Mouse (Mus musculus) layer of hippocampus, postnatal 10 days (tissue): Measurements from ENCODE around the gene Nop9. TPM values are rescaled to one million over a fixed set of nuclear protein-coding genes. Genes with fewer than 3 reads are reported as not detected.

Source experiments
- DNase-seq, 2 experiments: peaks; one replicate each; pipeline ENCODE4 v3.0.0; 2021; ENCODE audit warnings: low spot score in 2 of 2
- total RNA-seq, 2 experiments: library from RNA; stranded (reverse); gene quantifications; 2 replicates each; pipeline ENCODE4 v1.2.3; 2021

The Nop9 gene
- total RNA-seq, 2 experiments from 2014 or later = 16.4 to 17.1 TPM

GRCm38 (mm10) chr14:55769087-55769703 lies 23.7 kb downstream of the Nop9 start:
- no peak for DNase-seq

DNA sequence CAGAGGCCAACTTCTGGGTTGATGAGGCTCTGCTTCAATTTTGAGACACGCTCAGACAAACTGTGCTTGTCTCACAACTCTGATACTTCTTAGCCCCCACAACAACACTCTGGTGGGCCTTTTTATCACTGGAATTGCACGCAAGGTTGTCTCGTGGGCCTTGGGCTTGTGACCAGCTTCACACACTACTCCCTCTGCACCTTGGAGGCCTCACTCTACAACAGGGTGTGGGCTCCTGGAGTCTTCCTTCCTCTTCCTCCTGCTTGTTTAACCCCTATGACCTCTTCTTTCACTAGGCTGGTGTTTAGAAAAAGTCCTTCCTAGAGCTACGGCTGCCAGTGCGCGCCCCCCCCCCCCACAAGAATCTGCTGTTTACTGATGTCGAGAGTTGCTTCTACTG lies 31.2 kb downstream of the Nop9 start:
- no peak for DNase-seq

DNA sequence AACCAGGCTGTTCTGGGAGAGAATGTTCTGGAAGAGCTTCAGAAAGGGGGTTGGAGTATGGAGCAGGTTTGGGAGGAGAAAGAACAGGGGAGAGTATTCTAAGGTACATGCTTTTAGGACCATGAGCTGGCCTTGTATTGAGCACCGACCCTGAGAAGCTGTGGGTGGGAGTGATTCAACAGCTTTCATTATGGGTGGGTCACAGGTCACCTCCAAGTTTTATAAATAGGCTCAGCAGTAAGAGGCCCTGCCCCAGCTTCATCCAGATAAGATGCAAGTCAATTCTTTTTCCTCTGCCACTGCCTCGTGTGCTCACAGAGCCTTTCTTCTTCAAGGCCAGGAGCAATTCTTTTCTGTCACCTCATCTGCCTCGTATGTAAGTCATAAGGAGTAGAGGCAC lies 31.7 kb downstream of the Nop9 start:
- DNase-seq = no peak

GRCm38 (mm10) chr14:55777806-55778205 lies 32.3 kb downstream of the Nop9 start:
- no peak for DNase-seq

DNA sequence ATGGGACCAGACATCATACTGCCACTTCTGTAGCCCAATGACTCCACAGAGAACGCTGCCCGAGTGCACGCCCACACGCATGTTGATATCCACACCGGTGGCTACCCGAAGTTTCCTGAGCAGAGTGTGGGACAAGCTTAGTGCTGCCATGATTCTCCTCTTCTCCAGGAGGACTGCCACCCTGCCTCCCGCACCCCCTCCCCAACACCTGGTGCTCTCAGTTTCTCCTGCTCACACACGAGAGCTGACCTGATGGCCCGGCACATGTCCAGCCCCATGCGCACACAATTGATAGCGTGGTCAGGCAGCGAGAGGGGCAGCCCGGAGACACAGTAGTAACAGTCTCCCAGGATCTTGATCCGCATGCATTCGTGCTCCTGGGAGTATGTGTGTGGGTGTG lies 33.2 kb downstream of the Nop9 start:
- peak in 1 of 2 experiments; percentile 5 for DNase-seq

GRCm38 (mm10) chr14:55779656-55780055 lies 34.2 kb downstream of the Nop9 start:
- DNase-seq = peak; percentile 0 to 8

DNA sequence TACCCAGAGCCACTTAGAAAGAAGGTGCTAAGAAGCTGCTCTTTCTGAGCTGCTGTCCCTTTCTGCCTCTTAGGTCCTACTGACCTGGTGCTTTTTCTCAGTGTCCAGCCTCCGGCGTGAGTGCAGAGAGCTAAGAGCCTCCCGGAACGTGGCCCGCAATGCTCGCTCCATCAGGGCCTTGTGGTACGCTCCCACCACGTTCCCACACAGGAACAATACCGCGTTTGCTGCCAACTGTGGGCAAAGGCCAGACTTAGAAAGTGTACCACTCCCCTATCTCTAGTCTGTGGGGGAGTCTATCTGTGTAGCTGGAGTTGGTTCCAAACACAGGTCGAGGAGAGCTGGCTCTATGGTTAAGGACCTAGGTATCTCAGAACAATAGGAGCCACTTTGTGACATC lies 35.2 kb downstream of the Nop9 start:
- peak; percentile 2 to 10 for DNase-seq

- peak; percentile 48 to 68 for DNase-seq
Measured at GRCm38 (mm10) chr14:55781310-55781709, 35.8 kb downstream of the Nop9 start.

- peak in 1 of 2 experiments; percentile 7 for DNase-seq
Measured at GRCm38 (mm10) chr14:55782361-55782960, 37.0 kb downstream of the Nop9 start.

DNA sequence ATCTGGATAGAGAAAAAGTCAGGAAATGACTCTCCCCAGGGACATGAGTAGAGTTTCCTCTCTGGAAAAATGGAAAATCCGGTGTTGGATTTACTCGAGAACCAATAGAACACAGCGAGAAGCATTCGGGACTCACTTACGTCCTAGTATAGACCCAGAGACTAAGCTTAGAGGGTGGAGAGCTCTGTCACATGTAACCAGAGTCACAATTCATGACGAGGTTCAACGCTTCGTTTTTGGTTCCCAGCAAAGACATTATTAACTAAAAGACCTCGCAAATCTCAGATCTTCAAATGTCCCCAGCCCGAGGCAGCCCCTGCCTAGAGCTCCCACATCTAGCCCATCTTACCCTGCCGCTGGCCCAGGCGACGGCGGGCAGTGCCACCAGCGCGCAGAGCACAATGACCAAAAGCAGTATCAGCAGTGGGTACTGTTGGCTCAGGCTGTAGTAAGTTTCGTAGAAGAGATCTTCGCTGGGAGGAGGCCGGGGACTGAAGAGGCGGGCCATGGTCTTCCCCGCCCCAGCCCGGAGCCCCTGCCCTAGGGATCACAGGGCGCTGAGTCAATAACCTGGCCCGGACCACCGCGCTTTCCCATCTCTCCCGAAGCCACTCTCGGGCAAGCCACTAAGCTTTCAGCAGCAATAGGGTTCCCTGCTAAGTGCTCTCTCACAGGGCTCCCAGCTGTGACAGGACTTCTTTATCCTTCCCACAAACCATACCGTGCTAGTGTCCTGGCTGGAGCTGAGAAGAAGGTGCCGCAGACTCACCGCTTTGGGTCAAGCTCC lies 37.9 kb downstream of the Nop9 start:
- DNase-seq = peak in 1 of 2 experiments; percentile 12

DNA sequence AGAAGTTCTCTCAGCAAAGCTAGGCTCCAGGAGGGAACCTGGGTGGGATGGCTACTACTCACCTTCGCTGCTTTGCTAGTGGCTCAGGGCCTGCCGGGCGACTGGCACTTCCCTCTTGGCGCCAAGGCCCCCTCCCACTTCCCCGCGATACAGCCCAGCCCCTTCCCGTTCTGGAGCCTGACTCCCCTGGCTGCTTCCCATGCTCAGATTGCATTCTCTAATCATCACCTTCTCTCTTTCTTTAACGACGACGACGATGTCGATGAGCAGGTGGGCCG lies 38.4 kb downstream of the Nop9 start, which contains the start of gene Adcy4:
Adcy4 (minus strand) TSS at position 138 of the 278 bp plus-strand sequence.
- DNase-seq = peak in 1 of 2 experiments; percentile 8

DNA sequence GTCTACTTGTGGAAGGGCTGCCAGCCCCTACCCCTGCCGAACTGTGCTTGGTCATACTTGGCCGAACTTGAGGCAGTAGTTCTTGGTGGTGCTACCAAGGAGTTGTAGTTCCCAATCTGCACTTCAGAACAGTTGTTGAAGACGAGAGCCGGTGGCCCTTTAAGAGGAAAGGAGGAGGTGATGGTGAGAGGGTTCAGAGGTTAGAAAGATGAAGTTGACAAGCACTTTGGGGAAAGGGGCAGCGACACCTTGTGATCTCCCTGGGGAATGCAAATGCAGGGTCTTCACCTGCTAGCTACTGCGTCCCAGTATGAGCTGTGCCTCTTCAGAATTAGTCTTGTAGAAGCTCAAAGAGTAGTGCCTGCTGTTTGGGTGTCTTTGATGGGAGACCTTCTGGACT lies 39.7 kb downstream of the Nop9 start:
- DNase-seq = peak in 1 of 2 experiments; percentile 17

DNA sequence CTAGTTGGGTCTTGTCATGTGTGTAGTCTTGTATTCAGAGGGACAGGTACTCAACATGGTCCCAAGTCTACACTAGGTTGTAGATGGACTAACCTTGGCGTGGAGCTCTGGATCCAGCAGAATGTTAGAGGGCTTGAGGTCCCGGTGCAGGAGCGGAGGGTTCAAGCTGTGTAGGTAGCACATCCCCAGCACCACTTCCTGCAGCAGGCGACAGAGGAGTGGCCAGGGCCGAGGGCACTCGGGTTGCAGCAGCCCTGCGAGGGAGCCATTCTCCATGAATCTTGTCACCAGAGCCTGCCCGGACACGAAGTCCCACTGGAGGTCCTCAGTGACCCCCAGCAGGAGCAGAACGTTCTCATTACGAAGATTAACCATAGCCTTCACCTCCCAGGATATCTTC lies 42.2 kb downstream of the Nop9 start:
- DNase-seq = peak in 1 of 2 experiments; percentile 7

DNA sequence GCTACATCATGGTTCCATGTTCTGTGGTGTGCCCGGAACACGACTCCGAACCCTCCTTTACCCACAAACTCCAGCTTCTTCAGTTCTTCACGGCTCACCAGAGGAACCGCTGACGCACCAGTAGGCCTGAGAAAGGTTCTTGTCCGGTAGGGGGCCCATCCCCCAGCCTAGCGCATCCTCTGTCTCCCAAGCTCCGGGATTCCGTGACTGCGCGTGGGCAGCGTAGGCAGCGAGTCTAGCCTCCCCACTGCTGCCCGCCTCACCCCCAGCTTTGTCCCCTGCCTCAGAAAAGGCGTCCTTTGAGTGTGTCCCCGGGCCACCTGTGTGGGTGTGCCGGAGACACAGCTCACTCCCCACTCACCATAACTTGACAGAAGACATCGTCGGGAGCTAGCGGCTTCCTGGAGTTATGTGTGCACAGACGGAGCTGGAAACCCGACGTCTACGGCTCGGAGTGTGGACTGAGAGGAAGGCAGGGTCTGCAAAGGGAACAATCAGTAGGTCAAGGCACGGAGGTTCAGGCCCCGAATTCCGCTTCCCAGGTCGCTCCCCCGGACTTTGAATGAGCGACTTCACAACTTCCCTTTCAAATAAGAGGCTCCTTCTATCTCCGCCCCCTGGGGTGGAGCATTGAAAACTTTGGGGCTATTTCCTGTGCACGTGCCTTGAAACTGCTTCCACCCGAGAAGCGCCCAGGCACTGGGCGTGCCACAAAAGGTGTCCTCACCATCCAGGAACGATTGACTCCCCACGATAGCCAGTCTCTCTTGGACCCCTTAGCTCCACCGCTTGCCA lies 43.0 kb downstream of the Nop9 start, which contains the start of gene Ripk3:
Ripk3 (minus strand) TSS at position 610 of the 795 bp plus-strand sequence.
- peak in 1 of 2 experiments; percentile 10 for DNase-seq

- DNase-seq = no peak
Measured at GRCm38 (mm10) chr14:55793461-55793860, 48.0 kb downstream of the Nop9 start.

DNA sequence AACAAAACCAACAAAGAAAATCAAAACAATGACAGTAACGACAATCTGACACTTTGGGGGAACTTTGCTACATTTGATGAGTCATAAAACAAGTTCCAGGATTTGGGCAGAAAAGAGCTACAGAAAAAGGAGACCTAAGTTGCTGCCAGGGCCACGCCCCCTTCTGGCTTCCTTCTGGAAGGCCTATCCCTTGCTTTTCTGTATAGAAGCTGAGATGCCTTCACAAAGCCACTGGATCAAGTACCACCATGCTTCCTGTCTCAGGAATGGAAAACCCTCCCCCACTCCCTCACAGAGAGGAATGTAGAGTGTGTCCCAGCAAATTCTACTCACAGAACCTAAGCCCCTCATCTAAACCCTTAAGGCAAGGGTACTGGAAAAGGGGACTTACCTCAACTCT lies 48.5 kb downstream of the Nop9 start:
- peak in 1 of 2 experiments; percentile 4 for DNase-seq

DNA sequence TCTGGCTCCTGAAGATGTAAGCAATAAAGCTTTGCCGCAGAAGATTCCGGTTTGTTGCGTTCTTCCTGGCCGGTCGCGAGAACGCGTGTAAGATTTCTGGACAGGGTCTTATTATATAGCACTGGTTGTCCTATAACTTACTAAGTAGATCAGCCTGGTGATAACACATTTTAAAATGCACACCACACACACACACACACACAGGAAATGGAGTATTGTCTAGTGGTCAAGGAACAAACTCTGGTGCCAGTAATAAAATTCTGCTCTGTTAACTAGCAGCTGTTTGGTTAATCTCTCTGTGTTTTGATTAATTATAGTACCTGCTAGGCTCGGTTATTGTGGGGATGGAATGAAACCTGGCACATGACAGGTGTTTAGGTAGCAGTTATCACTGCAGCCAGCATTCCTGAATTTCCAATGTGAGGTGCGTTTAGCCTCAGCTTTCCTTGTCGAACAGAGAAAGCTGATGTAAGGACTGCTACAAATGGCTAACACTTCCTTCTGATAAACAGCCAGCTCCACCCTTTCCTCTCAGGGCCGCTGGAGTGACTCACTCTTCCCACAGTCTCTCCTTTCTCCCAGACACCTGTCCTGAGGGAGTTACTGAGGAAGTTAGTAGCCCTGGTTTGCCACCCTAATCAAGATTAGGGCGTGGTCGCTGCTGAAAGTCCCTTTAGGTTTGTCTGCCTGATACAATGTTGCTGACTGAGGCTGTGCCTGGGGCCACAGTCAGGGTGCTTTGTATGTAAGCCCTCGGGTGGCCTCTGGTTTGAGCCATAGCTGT lies 50.1 kb downstream of the Nop9 start:
- DNase-seq = peak in 1 of 2 experiments; percentile 4
